Mouse (Mus musculus): ENCODE data around the gene Xntrpc. TPM values are rescaled to one million over a fixed set of nuclear protein-coding genes. Genes with fewer than 3 reads are reported as not detected.
"Not testable (repeated sequence)": the region's sequence is repeated elsewhere in the genome, so short reads cannot be mapped to it uniquely, and the experiment has no call there.

Gene Xntrpc
- polyA plus RNA-seq (2014; fragmentation: Nextera tagmentation; extraction: Ambion mirVana) = 0.70 and 1.4 TPM in 2 replicates

GRCm38 (mm10) chr7:102065046-102065891 is at the start of gene Xntrpc, which contains the start of the genes Rnf121 and Xndc1:
Gene Xntrpc, plus strand, starts transcription at chr7:102065713.
Gene Rnf121, minus strand, starts transcription at chr7:102065469.
Gene Xndc1, plus strand, starts transcription at chr7:102065511.
- WGBS (ENCODE audit: insufficient replicate concordance) = under 1% methylated on average over 56 of the region's 56 CpGs

GRCm38 (mm10) chr7:102016936-102017335 is 48.6 kb upstream of the Xntrpc start:
- no peaks in the 10 kb centered on the region for H3K27me3 ChIP-seq (ENCODE audit: control insufficient read depth, insufficient read depth, low read length)
- H3K4me2 ChIP-seq = no peak overlapping the region
- H3K4me3 ChIP-seq (ENCODE audit: low read depth, low read length) = no peak overlapping the region
- H3K9ac ChIP-seq (ENCODE audit: low read depth, low read length) = no peak overlapping the region
- H3K9me3 ChIP-seq (replicated peaks; ENCODE audit: control insufficient read depth, low read length) = no peaks in the 10 kb centered on the region
- H3K4me1 ChIP-seq (ENCODE audit: control insufficient read depth, insufficient read depth, low read length) = no peaks in the 10 kb centered on the region
- ATAC-seq (replicated peaks; ENCODE audit: insufficient number of reproducible peaks, low FRiP score, low TSS enrichment) = no peak
- 88% methylated on average over 4 of the region's 4 CpGs for WGBS (ENCODE audit: insufficient replicate concordance)
- no peak overlapping the region for H3K27ac ChIP-seq (ENCODE audit: low read depth, low read length)
- H3K36me3 ChIP-seq (ENCODE audit: control insufficient read depth, insufficient read depth, low read length) = peaks cover 52% of the 10 kb centered on the region

More at GRCm38 (mm10) chr7:102065046-102065891, at the start of gene Xntrpc, which contains the start of the genes Rnf121 and Xndc1:
- Histone ChIP-seq H3K27me3 (ENCODE audit: control insufficient read depth, insufficient read depth, low read length) (no peaks in the 10 kb centered on the region), H3K9me3 (replicated peaks; ENCODE audit: control insufficient read depth, low read length) (no peaks in the 10 kb centered on the region), H3K4me1 (ENCODE audit: control insufficient read depth, insufficient read depth, low read length) (peaks cover 14% of the 10 kb centered on the region), H3K27ac (ENCODE audit: low read depth, low read length) (peak within 1 kb of the TSS; percentile 74), H3K36me3 (ENCODE audit: control insufficient read depth, insufficient read depth, low read length) (no peaks in the 10 kb centered on the region), H3K9ac (ENCODE audit: low read depth, low read length) (peak within 1 kb of the TSS; percentile 86), H3K4me3 (ENCODE audit: low read depth, low read length) (peak within 1 kb of the TSS; percentile 82), H3K4me2 (peak within 1 kb of the TSS; percentile 87)
- peak; percentile 96 for ATAC-seq (replicated peaks; ENCODE audit: insufficient number of reproducible peaks, low FRiP score, low TSS enrichment)

- H3K4me2 ChIP-seq = no peak overlapping the region
- no peak overlapping the region for H3K9ac ChIP-seq (ENCODE audit: low read depth, low read length)
- 79% methylated on average over 5 of the region's 5 CpGs for WGBS (ENCODE audit: insufficient replicate concordance)
- H3K27me3 ChIP-seq (ENCODE audit: control insufficient read depth, insufficient read depth, low read length) = no peaks in the 10 kb centered on the region
- H3K36me3 ChIP-seq (ENCODE audit: control insufficient read depth, insufficient read depth, low read length) = peaks cover 52% of the 10 kb centered on the region
- H3K4me3 ChIP-seq (ENCODE audit: low read depth, low read length) = no peak overlapping the region
- no peaks in the 10 kb centered on the region for H3K4me1 ChIP-seq (ENCODE audit: control insufficient read depth, insufficient read depth, low read length)
- no peak for ATAC-seq (replicated peaks; ENCODE audit: insufficient number of reproducible peaks, low FRiP score, low TSS enrichment)
- no peak overlapping the region for H3K27ac ChIP-seq (ENCODE audit: low read depth, low read length)
- H3K9me3 ChIP-seq (replicated peaks; ENCODE audit: control insufficient read depth, low read length) = no peaks in the 10 kb centered on the region
These were observed 48.1 kb upstream of the Xntrpc start for GRCm38 (mm10) chr7:102017452-102017851.

GRCm38 (mm10) chr7:102018034-102018433 is 47.5 kb upstream of the Xntrpc start:
- H3K4me3 ChIP-seq (ENCODE audit: low read depth, low read length) = no peak overlapping the region
- no peaks in the 10 kb centered on the region for H3K4me1 ChIP-seq (ENCODE audit: control insufficient read depth, insufficient read depth, low read length)
- no peaks in the 10 kb centered on the region for H3K9me3 ChIP-seq (replicated peaks; ENCODE audit: control insufficient read depth, low read length)
- no peak overlapping the region for H3K27ac ChIP-seq (ENCODE audit: low read depth, low read length)
- WGBS (ENCODE audit: insufficient replicate concordance) = 72% methylated on average over 7 of the region's 7 CpGs
- H3K36me3 ChIP-seq (ENCODE audit: control insufficient read depth, insufficient read depth, low read length) = peaks cover 51% of the 10 kb centered on the region
- H3K9ac ChIP-seq (ENCODE audit: low read depth, low read length) = no peak overlapping the region
- no peak for ATAC-seq (replicated peaks; ENCODE audit: insufficient number of reproducible peaks, low FRiP score, low TSS enrichment)
- no peaks in the 10 kb centered on the region for H3K27me3 ChIP-seq (ENCODE audit: control insufficient read depth, insufficient read depth, low read length)
- H3K4me2 ChIP-seq = no peak overlapping the region

GRCm38 (mm10) chr7:102018590-102018989 is 46.9 kb upstream of the Xntrpc start, which contains the start of gene Il18bp:
Gene Il18bp, minus strand, starts transcription at chr7:102018690.
- H3K9me3 ChIP-seq (replicated peaks; ENCODE audit: control insufficient read depth, low read length) = no peaks in the 10 kb centered on the region
- no peak within 1 kb of the TSS for H3K9ac ChIP-seq (ENCODE audit: low read depth, low read length)
- no peak within 1 kb of the TSS for H3K27ac ChIP-seq (ENCODE audit: low read depth, low read length)
- H3K4me2 ChIP-seq = no peak within 1 kb of the TSS
- H3K36me3 ChIP-seq (ENCODE audit: control insufficient read depth, insufficient read depth, low read length) = peaks cover 47% of the 10 kb centered on the region
- no peak within 1 kb of the TSS for H3K4me3 ChIP-seq (ENCODE audit: low read depth, low read length)
- no peaks in the 10 kb centered on the region for H3K27me3 ChIP-seq (ENCODE audit: control insufficient read depth, insufficient read depth, low read length)
- no peaks in the 10 kb centered on the region for H3K4me1 ChIP-seq (ENCODE audit: control insufficient read depth, insufficient read depth, low read length)
- no peak for ATAC-seq (replicated peaks; ENCODE audit: insufficient number of reproducible peaks, low FRiP score, low TSS enrichment)
- 87% methylated on average over 3 of the region's 3 CpGs for WGBS (ENCODE audit: insufficient replicate concordance)

GRCm38 (mm10) chr7:102019362-102019761 is 46.2 kb upstream of the Xntrpc start:
- H3K9ac ChIP-seq (ENCODE audit: low read depth, low read length) = no peak overlapping the region
- WGBS (ENCODE audit: insufficient replicate concordance) = 63% methylated on average over 3 of the region's 3 CpGs
- no peaks in the 10 kb centered on the region for H3K4me1 ChIP-seq (ENCODE audit: control insufficient read depth, insufficient read depth, low read length)
- H3K36me3 ChIP-seq (ENCODE audit: control insufficient read depth, insufficient read depth, low read length) = peaks cover 40% of the 10 kb centered on the region
- H3K4me3 ChIP-seq (ENCODE audit: low read depth, low read length) = no peak overlapping the region
- no peak for ATAC-seq (replicated peaks; ENCODE audit: insufficient number of reproducible peaks, low FRiP score, low TSS enrichment)
- H3K27me3 ChIP-seq (ENCODE audit: control insufficient read depth, insufficient read depth, low read length) = no peaks in the 10 kb centered on the region
- H3K27ac ChIP-seq (ENCODE audit: low read depth, low read length) = no peak overlapping the region
- no peaks in the 10 kb centered on the region for H3K9me3 ChIP-seq (replicated peaks; ENCODE audit: control insufficient read depth, low read length)
- no peak overlapping the region for H3K4me2 ChIP-seq

- not testable (repeated sequence) for H3K4me2 ChIP-seq; H3K9ac ChIP-seq (ENCODE audit: low read depth, low read length); ATAC-seq (replicated peaks; ENCODE audit: insufficient number of reproducible peaks, low FRiP score, low TSS enrichment); H3K27me3 ChIP-seq (ENCODE audit: control insufficient read depth, insufficient read depth, low read length); H3K4me3 ChIP-seq (ENCODE audit: low read depth, low read length); H3K9me3 ChIP-seq (replicated peaks; ENCODE audit: control insufficient read depth, low read length); H3K4me1 ChIP-seq (ENCODE audit: control insufficient read depth, insufficient read depth, low read length); H3K27ac ChIP-seq (ENCODE audit: low read depth, low read length)
- H3K36me3 ChIP-seq (ENCODE audit: control insufficient read depth, insufficient read depth, low read length) = peaks cover 31% of the 10 kb centered on the region
- WGBS (ENCODE audit: insufficient replicate concordance) = 98% methylated on average over 2 of the region's 2 CpGs
These were observed 44.6 kb upstream of the Xntrpc start for GRCm38 (mm10) chr7:102020934-102021333.

- Histone ChIP-seq H3K27ac (ENCODE audit: low read depth, low read length) (no peak overlapping the region), H3K4me2 (no peak overlapping the region), H3K9me3 (replicated peaks; ENCODE audit: control insufficient read depth, low read length) (no peaks in the 10 kb centered on the region), H3K36me3 (ENCODE audit: control insufficient read depth, insufficient read depth, low read length) (peaks cover 32% of the 10 kb centered on the region; the same call in 1 of the 2 replicates), H3K27me3 (ENCODE audit: control insufficient read depth, insufficient read depth, low read length) (no peaks in the 10 kb centered on the region), H3K9ac (ENCODE audit: low read depth, low read length) (no peak overlapping the region), H3K4me1 (ENCODE audit: control insufficient read depth, insufficient read depth, low read length) (no peaks in the 10 kb centered on the region), H3K4me3 (ENCODE audit: low read depth, low read length) (no peak overlapping the region)
- 94% methylated on average over 9 of the region's 9 CpGs for WGBS (ENCODE audit: insufficient replicate concordance)
- no peak for ATAC-seq (replicated peaks; ENCODE audit: insufficient number of reproducible peaks, low FRiP score, low TSS enrichment)
These were observed 41.7 kb upstream of the Xntrpc start for GRCm38 (mm10) chr7:102023821-102024220.
